Mouse (Mus musculus): ENCODE results near the gene Scarb2. TPM values are rescaled to one million over a fixed set of nuclear protein-coding genes. Genes with fewer than 3 reads are reported as not detected.

Scarb2 gene
- polyA plus RNA-seq, 1 experiment from 2014 or later: 18.2 TPM

DNA sequence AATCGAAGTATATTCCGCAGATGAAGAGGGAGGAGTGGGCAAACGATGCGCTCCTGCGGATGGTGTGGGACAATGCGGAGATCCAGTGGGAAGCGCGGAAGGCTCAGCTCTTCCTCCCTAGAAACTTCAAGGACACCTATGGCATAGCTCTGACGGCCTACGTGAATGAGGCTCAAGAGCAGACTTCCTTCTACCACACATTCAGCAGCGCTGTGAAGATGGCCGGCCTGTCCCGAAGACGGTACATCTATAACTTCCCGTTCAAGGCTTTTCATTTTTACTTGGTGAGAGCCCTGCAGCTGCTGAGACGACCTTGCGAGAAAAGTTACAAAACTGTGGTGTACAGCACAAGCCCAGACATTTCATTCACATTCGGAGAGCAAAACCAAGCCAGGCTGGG is 114.1 kb downstream of the Scarb2 start:
- H3K4me3 ChIP-seq (replicated peaks; ENCODE audit: low read length): peak overlapping the region; percentile 26
- H3K27me3 ChIP-seq (ENCODE audit: control insufficient read depth, insufficient read depth, low read length): peaks cover 14% of the 10 kb centered on the region
- H3K4me2 ChIP-seq (ENCODE audit: low read depth, low read length): peak overlapping the region; percentile 48
- WGBS: 31% methylated on average over 18 of the region's 18 CpGs
- no peaks in the 10 kb centered on the region for H3K4me1 ChIP-seq (ENCODE audit: control insufficient read depth, insufficient read depth, low read length)
- no peak for ATAC-seq (ENCODE audit: insufficient read depth, low FRiP score)
- no peak overlapping the region for H3K9ac ChIP-seq (ENCODE audit: low read length)
- H3K36me3 ChIP-seq (ENCODE audit: control insufficient read depth, insufficient read depth, low read length): no peaks in the 10 kb centered on the region
- no peaks in the 10 kb centered on the region for H3K9me3 ChIP-seq (replicated peaks; ENCODE audit: control insufficient read depth, low read length)
- no peak overlapping the region for H3K27ac ChIP-seq (ENCODE audit: low read length)

Small RNA genes within 50 kb of the gene (microRNA-seq; reads per million reads assigned to microRNA genes)
- not detected for gene Mir6415

Other genes with a start within 250 kb of the Scarb2 start
- gene Naaa, start 228.7 kb downstream of the Scarb2 start, polyA plus RNA-seq (2015; fragmentation: Nextera tagmentation; extraction: Ambion mirVana): 21.4 and 22.1 TPM in 2 replicates
- gene Sdad1, start 196.4 kb downstream of the Scarb2 start, polyA plus RNA-seq (2015; fragmentation: Nextera tagmentation; extraction: Ambion mirVana): 31.3 and 33.3 TPM in 2 replicates
- not detected in 2 replicates for gene Cxcl9, start 178.8 kb downstream of the Scarb2 start, polyA plus RNA-seq (2015; fragmentation: Nextera tagmentation; extraction: Ambion mirVana)
- gene Art3, start 175.0 kb downstream of the Scarb2 start, polyA plus RNA-seq (2015; fragmentation: Nextera tagmentation; extraction: Ambion mirVana): 6.7 and 7.3 TPM in 2 replicates
- 0.97 and 1.8 TPM in 2 replicates for gene Cxcl10, start 157.9 kb downstream of the Scarb2 start, polyA plus RNA-seq (2015; fragmentation: Nextera tagmentation; extraction: Ambion mirVana)
- 47.1 and 47.3 TPM in 2 replicates for gene Nup54, start 71.6 kb downstream of the Scarb2 start, polyA plus RNA-seq (2015; fragmentation: Nextera tagmentation; extraction: Ambion mirVana)
- 0.37 and 0.61 TPM in 2 replicates for gene Fam47e, start 48.2 kb upstream of the Scarb2 start, polyA plus RNA-seq (2015; fragmentation: Nextera tagmentation; extraction: Ambion mirVana)
- 47.1 and 72.9 TPM in 2 replicates for gene Stbd1, start 96.2 kb upstream of the Scarb2 start, polyA plus RNA-seq (2015; fragmentation: Nextera tagmentation; extraction: Ambion mirVana)
- 0.50 and 0.61 TPM in 2 replicates for gene Ccdc158, start 168.4 kb upstream of the Scarb2 start, polyA plus RNA-seq (2015; fragmentation: Nextera tagmentation; extraction: Ambion mirVana)
- gene Shroom3, start 176.6 kb upstream of the Scarb2 start, polyA plus RNA-seq (2015; fragmentation: Nextera tagmentation; extraction: Ambion mirVana): 14.4 and 17.2 TPM in 2 replicates